Mouse (Mus musculus) ES-E14 (cell line): Measurements from ENCODE around the gene Slc2a12.

Experiments
- ZC3H11A ChIP-seq: IDR thresholded peaks from 2 replicates; pipeline ENCODE4 v1.6.1; 2012; ENCODE audit warnings: low read depth, mild to moderate bottlenecking, inconsistent platforms, low read length, borderline replicate concordance
- ZNF384 ChIP-seq: IDR thresholded peaks from 2 replicates; pipeline ENCODE4 v1.6.1; 2012; ENCODE audit warnings: low read depth, low read length, inconsistent platforms

DNA sequence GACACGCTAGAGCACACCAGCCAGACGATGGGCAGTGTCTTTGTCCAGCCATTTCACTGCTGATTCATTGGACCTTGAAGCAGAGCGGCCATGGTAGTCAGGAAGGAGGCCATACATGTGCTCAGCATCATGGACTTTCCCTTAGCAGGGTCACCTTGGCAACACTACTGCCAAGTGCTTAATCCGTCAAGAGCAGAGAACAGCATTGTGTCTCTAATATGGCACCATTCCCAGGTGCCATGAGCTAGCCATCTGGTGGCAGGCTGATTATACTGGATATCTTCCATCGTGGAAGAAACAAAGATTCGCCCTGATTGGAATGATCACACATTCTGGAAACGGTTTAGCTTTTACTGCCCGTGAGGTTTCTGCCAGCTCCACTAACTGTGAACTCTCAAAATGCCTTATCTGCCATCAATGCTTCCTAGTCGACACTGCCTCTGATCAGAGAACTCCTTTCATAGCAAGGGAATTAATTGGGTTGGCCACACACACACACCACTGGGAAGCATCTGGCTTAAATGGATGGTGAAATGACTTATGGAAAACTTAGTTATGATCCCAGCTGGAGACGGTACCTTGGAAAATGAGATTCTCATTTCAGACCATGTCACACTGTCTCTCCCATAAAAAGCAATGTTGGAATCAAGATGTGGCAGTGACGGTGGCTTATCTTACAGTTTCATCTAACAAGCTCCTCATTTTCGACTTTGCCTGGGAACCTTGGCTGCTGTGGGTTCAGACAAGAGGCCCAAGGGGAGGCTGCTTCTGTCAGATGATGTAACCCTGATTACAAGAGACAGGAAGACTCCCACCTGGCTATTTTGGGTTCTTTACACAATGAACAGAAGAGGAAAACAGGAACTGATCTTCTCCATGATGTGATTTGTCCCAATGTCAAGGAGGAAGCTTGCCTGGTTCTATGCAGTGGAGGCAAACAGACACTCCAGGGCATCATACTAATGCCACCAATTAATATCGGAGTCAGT lies 101.8 kb downstream of the Slc2a12 start:
- TF ChIP-seq ZC3H11A (no peak), ZNF384 (no peak)
